9 mouse cellular contexts compared by ENCODE assay signal in the genomic region with DNA sequence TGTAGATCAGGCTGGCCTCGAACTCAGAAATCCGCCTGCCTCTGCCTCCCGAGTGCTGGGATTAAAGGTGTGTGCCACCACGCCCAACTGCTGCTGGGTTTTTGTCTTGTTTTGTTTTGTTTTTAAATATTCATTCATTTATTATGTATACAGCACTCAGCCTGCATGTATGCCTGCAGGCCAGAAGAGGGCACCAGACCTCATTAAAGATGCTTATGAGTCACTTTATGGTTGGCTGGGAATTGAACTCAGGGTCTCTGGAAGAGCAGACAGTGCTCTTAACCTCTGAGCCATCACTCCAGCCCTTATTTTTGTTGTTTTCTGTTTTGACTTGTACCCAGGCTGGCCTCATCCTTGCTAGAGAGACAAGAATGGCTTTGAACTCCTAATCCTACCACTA. TPM values are rescaled to one million over a fixed set of nuclear protein-coding genes. Genes with fewer than 3 reads are reported as not detected.
A peak's percentile ranks its signal among the peaks of the same experiment; 100 is the strongest.
DNase-seq lines count a peak whose midpoint lies in the region; ATAC-seq and TF ChIP-seq lines count a peak whose summit lies in the region.
"Had no signal": no experiment of that assay in that cellular context is flagged by ENCODE, and none has a peak within 500 bp of the region (broad histone marks: within the 10 kb centered on the region; RNA-seq: fewer than 3 reads in every experiment).

No protein-coding gene starts in this region.

- H3K27ac ChIP-seq in forebrain, embryonic 14.5 days (ENCODE audit: low read depth, low read length): no peak overlapping the region
- H3K27ac ChIP-seq in forebrain, embryonic 13.5 days: no peak overlapping the region
- no peak overlapping the region for H3K27ac ChIP-seq in thymus, adult 2 months (ENCODE audit: control insufficient read depth, insufficient read depth, low read length)
- no peak overlapping the region for H3K27ac ChIP-seq in liver, embryonic 14.5 days
- H3K27ac ChIP-seq in midbrain, embryonic 15.5 days: no peak overlapping the region
- H3K27ac ChIP-seq: macrophage had no signal

- no peak for TF ChIP-seq EP300 in liver, embryonic 14.5 days (IDR thresholded peaks at IDR 0.05; ENCODE audit: low read depth)

- peak; percentile 55 for DNase-seq in forebrain, embryonic 14.5 days (ENCODE audit: low spot score)
- peak; percentile 37 for DNase-seq in thymus, adult 2 months
- no peak for DNase-seq in thymus, postnatal 36 days
- DNase-seq in liver, embryonic 14.5 days (ENCODE audit: low read depth in 3 of 3, low spot score in 3 of 3): no peak
- DNase-seq in urinary bladder, postnatal 36 days (ENCODE audit: low spot score in 2 of 2): no peak
- no peak for DNase-seq in urinary bladder, postnatal 4 days (ENCODE audit: low spot score in 2 of 2)

- no peak overlapping the region for H3K9ac ChIP-seq in forebrain, embryonic 14.5 days (ENCODE audit: low read length)
- H3K9ac ChIP-seq in forebrain, embryonic 13.5 days: no peak overlapping the region
- no peak overlapping the region for H3K9ac ChIP-seq in liver, embryonic 14.5 days (replicated peaks)
- H3K9ac ChIP-seq in midbrain, embryonic 15.5 days: no peak overlapping the region

- 84% methylated on average over 4 of the region's 4 CpGs for WGBS in forebrain, embryonic 14.5 days
- 69% methylated on average over 4 of the region's 4 CpGs for WGBS in forebrain, embryonic 13.5 days
- 91% methylated on average over 4 of the region's 4 CpGs for WGBS in thymus, adult 2 months
- 39% methylated on average over 4 of the region's 4 CpGs for WGBS in liver, embryonic 14.5 days (ENCODE audit: insufficient replicate concordance)
- WGBS in midbrain, embryonic 15.5 days: 66% methylated on average over 4 of the region's 4 CpGs

- H3K4me2 ChIP-seq in forebrain, embryonic 14.5 days (ENCODE audit: low read length): no peak overlapping the region
- H3K4me2 ChIP-seq in forebrain, embryonic 13.5 days: no peak overlapping the region
- no peak overlapping the region for H3K4me2 ChIP-seq in liver, embryonic 14.5 days (ENCODE audit: low read depth)
- no peak overlapping the region for H3K4me2 ChIP-seq in midbrain, embryonic 15.5 days

- H3K4me1 ChIP-seq in forebrain, embryonic 14.5 days (ENCODE audit: control insufficient read depth, insufficient read depth, low read length): 0 out of 2 replicates have a peak, but pooled peaks cover 2% of the 10 kb centered on the region
- H3K4me1 ChIP-seq in forebrain, embryonic 13.5 days: 0 out of 2 replicates have a peak, but pooled peaks cover 4% of the 10 kb centered on the region
- peaks cover 3% of the 10 kb centered on the region for H3K4me1 ChIP-seq in thymus, adult 2 months (replicated peaks; ENCODE audit: control insufficient read depth, insufficient read depth, low read length)
- peaks cover 5 to 8% of the 10 kb centered on the region in 2 experiments for H3K4me1 ChIP-seq in liver, embryonic 14.5 days (replicated peaks; ENCODE audit: control insufficient read depth in 2 of 2, insufficient read depth in 2 of 2, low read length in 1 of 2)
- peaks cover 3% of the 10 kb centered on the region for H3K4me1 ChIP-seq in midbrain, embryonic 15.5 days

- peaks cover 24% of the 10 kb centered on the region for H3K36me3 ChIP-seq in forebrain, embryonic 14.5 days (ENCODE audit: control insufficient read depth, insufficient read depth, low read length)
- H3K36me3 ChIP-seq in forebrain, embryonic 13.5 days (ENCODE audit: poor library complexity, severe bottlenecking): peaks cover 39% of the 10 kb centered on the region
- peaks cover 9% of the 10 kb centered on the region for H3K36me3 ChIP-seq in thymus, adult 2 months (ENCODE audit: control insufficient read depth, insufficient read depth, low read length)
- peaks cover 10% of the 10 kb centered on the region for H3K36me3 ChIP-seq in liver, embryonic 14.5 days (replicated peaks; ENCODE audit: control insufficient read depth, insufficient read depth, low read depth)
- peaks cover 4% of the 10 kb centered on the region for H3K36me3 ChIP-seq in midbrain, embryonic 15.5 days (replicated peaks)

- no peak for ATAC-seq in forebrain, embryonic 14.5 days
- ATAC-seq in forebrain, embryonic 13.5 days: no peak
- ATAC-seq in liver, embryonic 14.5 days (ENCODE audit: insufficient read depth): no peak
- ATAC-seq in midbrain, embryonic 15.5 days (replicated peaks): no peak

- H3K4me3 ChIP-seq in forebrain, embryonic 14.5 days (ENCODE audit: low read depth, low read length): no peak overlapping the region
- no peak overlapping the region for H3K4me3 ChIP-seq in forebrain, embryonic 13.5 days
- no peak overlapping the region for H3K4me3 ChIP-seq in thymus, adult 2 months (ENCODE audit: control insufficient read depth, insufficient read depth, low read length)
- no peak overlapping the region for H3K4me3 ChIP-seq in liver, embryonic 14.5 days (ENCODE audit: insufficient read depth in 1 of 2, low read depth in 2 of 2, low read length in 2 of 2)
- H3K4me3 ChIP-seq in midbrain, embryonic 15.5 days: no peak overlapping the region

- no peaks in the 10 kb centered on the region for H3K27me3 ChIP-seq in forebrain, embryonic 14.5 days (replicated peaks; ENCODE audit: control insufficient read depth, insufficient read depth, low read length)
- H3K27me3 ChIP-seq in forebrain, embryonic 13.5 days: no peaks in the 10 kb centered on the region
- H3K27me3 ChIP-seq in thymus, adult 2 months (ENCODE audit: control insufficient read depth, insufficient read depth, low read length): no peaks in the 10 kb centered on the region
- H3K27me3 ChIP-seq in liver, embryonic 14.5 days (ENCODE audit: control insufficient read depth, insufficient read depth, low read length): no peaks in the 10 kb centered on the region
- no peaks in the 10 kb centered on the region for H3K27me3 ChIP-seq in midbrain, embryonic 15.5 days (replicated peaks)

- no peak for TF ChIP-seq CTCF in thymus, adult 2 months (IDR thresholded peaks at IDR 0.05; ENCODE audit: borderline replicate concordance, control insufficient read depth, extremely low read depth, insufficient read depth, low read length, poor library complexity)
- TF ChIP-seq CTCF in liver, embryonic 14.5 days (IDR thresholded peaks at IDR 0.05; ENCODE audit: low read depth): peak; percentile 79

- no peak for TF ChIP-seq POLR2A in thymus, adult 2 months (IDR thresholded peaks at IDR 0.05; ENCODE audit: control insufficient read depth, extremely low read depth, insufficient read depth, low read length, poor library complexity)

- H3K9me3 ChIP-seq in forebrain, embryonic 14.5 days (replicated peaks; ENCODE audit: control insufficient read depth, low read length): no peaks in the 10 kb centered on the region
- no peaks in the 10 kb centered on the region for H3K9me3 ChIP-seq in forebrain, embryonic 13.5 days (replicated peaks)
- H3K9me3 ChIP-seq in liver, embryonic 14.5 days (ENCODE audit: control insufficient read depth, low read length): no peaks in the 10 kb centered on the region
- no peaks in the 10 kb centered on the region for H3K9me3 ChIP-seq in midbrain, embryonic 15.5 days

RNA-seq across cellular contexts. Expression of a gene that starts 4.2 kb away (rescaled TPM):
- 6.3 and 8.7 TPM in 2 replicates for polyA plus RNA-seq in forebrain, embryonic 14.5 days (2014; fragmentation: Nextera tagmentation; extraction: Ambion mirVana)
- polyA plus RNA-seq in forebrain, embryonic 13.5 days (2015; fragmentation: Nextera tagmentation; extraction: Ambion mirVana): 8.3 and 9.4 TPM in 2 replicates
- polyA plus RNA-seq in thymus, adult 2 months (2012; rRNA removed): 8.7 and 9.8 TPM in 2 replicates
- polyA plus RNA-seq in liver, embryonic 14.5 days (2012; rRNA removed): 2.2 and 4.3 TPM in 2 replicates
- 1.1 and 1.9 TPM in 2 replicates for polyA plus RNA-seq in liver, embryonic 14.5 days (2014; fragmentation: Nextera tagmentation; extraction: Ambion mirVana)
- polyA plus RNA-seq in midbrain, embryonic 15.5 days (2015; fragmentation: Nextera tagmentation; extraction: Ambion mirVana): 6.7 and 9.0 TPM in 2 replicates

RNA-seq across cellular contexts. Expression of a gene that starts 7.9 kb away (rescaled TPM):
- 506 and 542 TPM in 2 replicates for polyA plus RNA-seq in forebrain, embryonic 14.5 days (2014; fragmentation: Nextera tagmentation; extraction: Ambion mirVana)
- 462 and 492 TPM in 2 replicates for polyA plus RNA-seq in forebrain, embryonic 13.5 days (2015; fragmentation: Nextera tagmentation; extraction: Ambion mirVana)
- polyA plus RNA-seq in thymus, adult 2 months (2012; rRNA removed): 239 and 266 TPM in 2 replicates
- polyA plus RNA-seq in liver, embryonic 14.5 days (2012; rRNA removed): 95.4 and 111 TPM in 2 replicates
- 205 and 223 TPM in 2 replicates for polyA plus RNA-seq in liver, embryonic 14.5 days (2014; fragmentation: Nextera tagmentation; extraction: Ambion mirVana)
- polyA plus RNA-seq in midbrain, embryonic 15.5 days (2015; fragmentation: Nextera tagmentation; extraction: Ambion mirVana): 445 and 463 TPM in 2 replicates

RNA-seq across cellular contexts. Expression of a gene that starts 11.3 kb away (rescaled TPM):
- polyA plus RNA-seq in forebrain, embryonic 14.5 days (2014; fragmentation: Nextera tagmentation; extraction: Ambion mirVana): not detected in 2 replicates
- polyA plus RNA-seq in forebrain, embryonic 13.5 days (2015; fragmentation: Nextera tagmentation; extraction: Ambion mirVana): 0.04 TPM in 1 of 2 replicates, not detected in the other
- polyA plus RNA-seq in thymus, adult 2 months (2012; rRNA removed): 67.6 and 92.4 TPM in 2 replicates
- polyA plus RNA-seq in liver, embryonic 14.5 days (2012; rRNA removed): not detected in 2 replicates
- 0.03 TPM in 1 of 2 replicates, not detected in the other for polyA plus RNA-seq in liver, embryonic 14.5 days (2014; fragmentation: Nextera tagmentation; extraction: Ambion mirVana)
- polyA plus RNA-seq in midbrain, embryonic 15.5 days (2015; fragmentation: Nextera tagmentation; extraction: Ambion mirVana): not detected in 2 replicates
- polyA plus RNA-seq: macrophage had no signal

RNA-seq across cellular contexts. Expression of a gene that starts 30.8 kb away (rescaled TPM):
- polyA plus RNA-seq in forebrain, embryonic 14.5 days (2014; fragmentation: Nextera tagmentation; extraction: Ambion mirVana): not detected in 2 replicates
- polyA plus RNA-seq in forebrain, embryonic 13.5 days (2015; fragmentation: Nextera tagmentation; extraction: Ambion mirVana): not detected in 2 replicates
- polyA plus RNA-seq in thymus, adult 2 months (2012; rRNA removed): not detected in 2 replicates
- not detected in 2 replicates for polyA plus RNA-seq in liver, embryonic 14.5 days (2012; rRNA removed)
- not detected in 2 replicates for polyA plus RNA-seq in liver, embryonic 14.5 days (2014; fragmentation: Nextera tagmentation; extraction: Ambion mirVana)
- not detected in 2 replicates for polyA plus RNA-seq in midbrain, embryonic 15.5 days (2015; fragmentation: Nextera tagmentation; extraction: Ambion mirVana)
- polyA plus RNA-seq: macrophage had no signal

RNA-seq across cellular contexts. Expression of a gene that starts 31.2 kb away (rescaled TPM):
- polyA plus RNA-seq in forebrain, embryonic 14.5 days (2014; fragmentation: Nextera tagmentation; extraction: Ambion mirVana): 4.8 and 5.7 TPM in 2 replicates
- 7.1 and 8.0 TPM in 2 replicates for polyA plus RNA-seq in forebrain, embryonic 13.5 days (2015; fragmentation: Nextera tagmentation; extraction: Ambion mirVana)
- 138 and 142 TPM in 2 replicates for polyA plus RNA-seq in thymus, adult 2 months (2012; rRNA removed)
- polyA plus RNA-seq in liver, embryonic 14.5 days (2012; rRNA removed): 1.4 and 1.6 TPM in 2 replicates
- polyA plus RNA-seq in liver, embryonic 14.5 days (2014; fragmentation: Nextera tagmentation; extraction: Ambion mirVana): 0.08 and 0.13 TPM in 2 replicates
- polyA plus RNA-seq in midbrain, embryonic 15.5 days (2015; fragmentation: Nextera tagmentation; extraction: Ambion mirVana): 14.1 and 15.5 TPM in 2 replicates

Comparison
In these comparisons a context has a peak if more than half of its experiments do, and no peak if none do; other contexts are left out.
1. DNase-seq: peak in forebrain, embryonic 14.5 days (single experiment) and thymus, adult 2 months (single experiment); none in thymus, postnatal 36 days (0 of 2), liver, embryonic 14.5 days (0 of 3), urinary bladder, postnatal 36 days (0 of 2) and urinary bladder, postnatal 4 days (0 of 2).
2. RNA of a gene that starts 11.3 kb away (polyA plus RNA-seq): 67.6 to 92.4 TPM in thymus, adult 2 months; not detected in forebrain, embryonic 14.5 days, 0.04 TPM in forebrain, embryonic 13.5 days, 0.03 TPM in liver, embryonic 14.5 days and not detected in midbrain, embryonic 15.5 days; every median in the first group is over 10 times any median in the second.